7 mouse cellular contexts compared by ENCODE assay signal in genomic region chr1:133024426-133024825, GRCm38 (mm10). TPM values are rescaled to one million over a fixed set of nuclear protein-coding genes. Genes with fewer than 3 reads are reported as not detected.
DNase-seq lines count a peak whose midpoint lies in the region; ATAC-seq and TF ChIP-seq lines count a peak whose summit lies in the region.

No protein-coding gene starts in this region.

- 20% methylated on average over 7 of the region's 7 CpGs for WGBS in lung, postnatal 0 days
- WGBS in limb, embryonic 12.5 days = 37% methylated on average over 7 of the region's 7 CpGs
- 34% methylated on average over 7 of the region's 7 CpGs for WGBS in stomach, embryonic 14.5 days

- no peak for DNase-seq in lung, postnatal 0 days (ENCODE audit: low spot score)
- no peak for DNase-seq in lung, adult 18-20 months
- no peak for DNase-seq in frontal cortex, postnatal 36 days (ENCODE audit: low spot score in 2 of 2)
- DNase-seq in B cell, adult 2 months = no peak

- H3K36me3 ChIP-seq in lung, postnatal 0 days (ENCODE audit: insufficient read depth, low read length) = no peaks in the 10 kb centered on the region
- peaks cover 4% of the 10 kb centered on the region; the same call in 1 of the 2 replicates for H3K36me3 ChIP-seq in limb, embryonic 12.5 days
- H3K36me3 ChIP-seq in stomach, embryonic 14.5 days (ENCODE audit: control insufficient read depth, insufficient read depth, low read length) = no peaks in the 10 kb centered on the region

- no peak for ATAC-seq in lung, postnatal 0 days
- no peak for ATAC-seq in limb, embryonic 12.5 days (ENCODE audit: insufficient number of reproducible peaks, insufficient read depth, low FRiP score, low TSS enrichment, low read depth)
- no peak for ATAC-seq in stomach, embryonic 14.5 days (ENCODE audit: insufficient number of reproducible peaks, insufficient read depth, low FRiP score, low read depth)

- no peaks in the 10 kb centered on the region for H3K9me3 ChIP-seq in lung, postnatal 0 days (ENCODE audit: low read length)
- no peaks in the 10 kb centered on the region for H3K9me3 ChIP-seq in limb, embryonic 12.5 days
- H3K9me3 ChIP-seq in stomach, embryonic 14.5 days (ENCODE audit: control insufficient read depth, low read depth, low read length) = no peaks in the 10 kb centered on the region

- peak overlapping the region; percentile 64 for H3K4me2 ChIP-seq in lung, postnatal 0 days (replicated peaks; ENCODE audit: low read depth, low read length)
- peak overlapping the region; percentile 63 for H3K4me2 ChIP-seq in limb, embryonic 12.5 days
- H3K4me2 ChIP-seq in stomach, embryonic 14.5 days (replicated peaks; ENCODE audit: low read depth, low read length) = peak overlapping the region; percentile 59

- peak overlapping the region; percentile 93; the same call in 1 of the 2 replicates for H3K27ac ChIP-seq in lung, postnatal 0 days (ENCODE audit: low read length)
- no peak overlapping the region for H3K27ac ChIP-seq in embryonic fibroblast, embryonic 13.5 days (ENCODE audit: insufficient read depth, low read length)
- no peak overlapping the region for H3K27ac ChIP-seq in limb, embryonic 12.5 days
- no peak overlapping the region for H3K27ac ChIP-seq in stomach, embryonic 14.5 days (ENCODE audit: low read length)

- peak overlapping the region; percentile 99 for H3K9ac ChIP-seq in lung, postnatal 0 days (replicated peaks; ENCODE audit: low read depth)
- peak overlapping the region; percentile 97; the same call in 1 of the 2 replicates for H3K9ac ChIP-seq in limb, embryonic 12.5 days (replicated peaks)
- peak overlapping the region; percentile 95 for H3K9ac ChIP-seq in stomach, embryonic 14.5 days (replicated peaks; ENCODE audit: low read depth, low read length)

- TF ChIP-seq POLR2A in embryonic fibroblast, embryonic 13.5 days (IDR thresholded peaks at IDR 0.05; ENCODE audit: low read depth, low read length) = no peak

- no peaks in the 10 kb centered on the region for H3K27me3 ChIP-seq in lung, postnatal 0 days (replicated peaks; ENCODE audit: insufficient read depth, low read length)
- H3K27me3 ChIP-seq in limb, embryonic 12.5 days = no peaks in the 10 kb centered on the region
- no peaks in the 10 kb centered on the region for H3K27me3 ChIP-seq in stomach, embryonic 14.5 days (ENCODE audit: control insufficient read depth, insufficient read depth, low read length)

- H3K4me1 ChIP-seq in lung, postnatal 0 days (ENCODE audit: insufficient read depth, low read depth, low read length) = peaks cover 3% of the 10 kb centered on the region; the same call in 1 of the 2 replicates
- H3K4me1 ChIP-seq in embryonic fibroblast, embryonic 13.5 days (ENCODE audit: control insufficient read depth, insufficient read depth, low read length) = peaks cover 5% of the 10 kb centered on the region; the same call in 1 of the 2 replicates
- peaks cover 8% of the 10 kb centered on the region for H3K4me1 ChIP-seq in limb, embryonic 12.5 days (replicated peaks)
- 0 out of 2 replicates have a peak, but pooled peaks cover 9% of the 10 kb centered on the region for H3K4me1 ChIP-seq in stomach, embryonic 14.5 days (ENCODE audit: control insufficient read depth, insufficient read depth, low read length)

- no peak for TF ChIP-seq CTCF in lung, postnatal 0 days (IDR thresholded peaks at IDR 0.05)
- TF ChIP-seq CTCF in embryonic fibroblast, embryonic 13.5 days (IDR thresholded peaks at IDR 0.05; ENCODE audit: borderline replicate concordance, insufficient read depth, low read length) = no peak

- H3K4me3 ChIP-seq in lung, postnatal 0 days (ENCODE audit: low read depth, low read length) = peak overlapping the region; percentile 95
- peak overlapping the region; percentile 98 for H3K4me3 ChIP-seq in embryonic fibroblast, embryonic 13.5 days (ENCODE audit: insufficient read depth, low read length)
- H3K4me3 ChIP-seq in limb, embryonic 12.5 days (replicated peaks) = peak overlapping the region; percentile 84
- H3K4me3 ChIP-seq in stomach, embryonic 14.5 days (ENCODE audit: low read depth, low read length) = peak overlapping the region; percentile 81

- no peak for TF ChIP-seq EP300 in lung, postnatal 0 days (IDR thresholded peaks at IDR 0.05)

RNA-seq across cellular contexts. Expression of gene Mdm4, which starts 5.9 kb away (rescaled TPM):
- polyA plus RNA-seq in lung, postnatal 0 days (2015; fragmentation: Nextera tagmentation; extraction: Ambion mirVana) = 14.9 and 19.3 TPM in 2 replicates
- 97.1 and 122 TPM in 2 replicates for polyA plus RNA-seq in embryonic fibroblast, embryonic 13.5 days (2011; ENCODE audit: insufficient read length, low read depth, missing spikeins)
- 45.9 and 46.7 TPM in 2 replicates for polyA plus RNA-seq in limb, embryonic 12.5 days (2016; fragmentation: Nextera tagmentation; extraction: Ambion mirVana)
- polyA plus RNA-seq in stomach, embryonic 14.5 days (2014; fragmentation: Nextera tagmentation; extraction: Ambion mirVana) = 69.7 and 71.6 TPM in 2 replicates

RNA-seq across cellular contexts. Expression of gene Pik3c2b, which starts 21.0 kb away (rescaled TPM):
- polyA plus RNA-seq in lung, postnatal 0 days (2015; fragmentation: Nextera tagmentation; extraction: Ambion mirVana) = 4.3 and 4.6 TPM in 2 replicates
- polyA plus RNA-seq in embryonic fibroblast, embryonic 13.5 days (2011; ENCODE audit: insufficient read length, low read depth, missing spikeins) = 2.5 and 3.2 TPM in 2 replicates
- 6.6 and 7.6 TPM in 2 replicates for polyA plus RNA-seq in limb, embryonic 12.5 days (2016; fragmentation: Nextera tagmentation; extraction: Ambion mirVana)
- 10.7 and 13.8 TPM in 2 replicates for polyA plus RNA-seq in stomach, embryonic 14.5 days (2014; fragmentation: Nextera tagmentation; extraction: Ambion mirVana)
